Mouse (Mus musculus) adrenal gland, postnatal 36 days (tissue): ENCODE measurements at regions not wholly inside any gene's neighbourhood (a gene's known extent, or its start where the extent isn't known, plus 50 kb on each side); places are given as distances from the start of the nearest gene placed in this dataset.

Experiments
- DNase-seq, 2 experiments: peaks; one replicate each; pipeline ENCODE4 v3.0.0; 2021; ENCODE audit warnings: mixed read lengths in 1 of 2

GRCm38 (mm10) chr5:108903134-108903923 is 50.9 kb upstream of the Vmn2r9 start:
- DNase-seq = peak; percentile 1 to 22
